Mouse (Mus musculus): Measurements from ENCODE around the gene Tgm3.

DNA sequence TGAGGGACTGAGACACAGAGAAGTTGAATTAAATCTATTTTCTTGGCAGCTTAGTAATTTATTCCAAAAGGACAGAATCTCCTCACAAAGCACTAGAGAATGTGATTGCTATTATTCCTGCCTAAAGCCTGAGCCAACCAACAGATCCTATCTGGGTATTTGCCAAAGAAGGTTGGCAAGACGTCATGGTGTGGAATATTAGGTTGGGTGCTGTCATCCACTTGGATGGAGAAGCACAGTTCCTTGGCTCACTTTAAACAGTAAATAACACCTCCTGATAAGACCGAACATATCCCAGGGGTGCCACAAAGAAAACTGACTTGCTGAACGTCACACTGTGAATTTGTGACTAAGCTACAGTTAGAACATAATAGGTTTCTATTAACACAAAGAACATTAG is 20.5 kb downstream of the Tgm3 start:
- no peak for TF ChIP-seq CTCF (IDR thresholded peaks at IDR 0.05; ENCODE audit: control insufficient read depth, insufficient read depth, low read length)
- TF ChIP-seq POLR2A (IDR thresholded peaks at IDR 0.05; ENCODE audit: borderline replicate concordance, control insufficient read depth, low read depth, low read length): no peak

All from bone marrow, adult 2 months (tissue).